Mouse (Mus musculus) left cerebral cortex, postnatal 10 days (tissue): Measurements from ENCODE around the gene Zp1. TPM values are rescaled to one million over a fixed set of nuclear protein-coding genes. Genes with fewer than 3 reads are reported as not detected.

Experiments
- DNase-seq, 2 experiments: peaks; one replicate each; pipeline ENCODE4 v3.0.0; 2021 to 2022; ENCODE audit warnings: low spot score in 2 of 2, mixed read lengths in 1 of 2; ENCODE audit errors: extremely low spot score in 1 of 2
- intact Hi-C: fragments of 180-260 bp; cut with DNase I; formaldehyde crosslinking; loops from one replicate; pipeline ENCODE4 v1.15.1; 2025
- total RNA-seq, 2 experiments: library from RNA; stranded (reverse); gene quantifications; 2 replicates each; pipeline ENCODE4 v1.2.3; 2021

Gene Zp1
- total RNA-seq, 2 experiments from 2014 or later = not detected

- intact Hi-C loops = no loop called here
- no peak for DNase-seq
Observed at GRCm38 (mm10) chr19:10930641-10931040, 10.2 kb upstream of the Zp1 start.

- intact Hi-C loops = no loop called here
- no peak for DNase-seq
Observed at GRCm38 (mm10) chr19:10926666-10927065, 6.2 kb upstream of the Zp1 start.

DNA sequence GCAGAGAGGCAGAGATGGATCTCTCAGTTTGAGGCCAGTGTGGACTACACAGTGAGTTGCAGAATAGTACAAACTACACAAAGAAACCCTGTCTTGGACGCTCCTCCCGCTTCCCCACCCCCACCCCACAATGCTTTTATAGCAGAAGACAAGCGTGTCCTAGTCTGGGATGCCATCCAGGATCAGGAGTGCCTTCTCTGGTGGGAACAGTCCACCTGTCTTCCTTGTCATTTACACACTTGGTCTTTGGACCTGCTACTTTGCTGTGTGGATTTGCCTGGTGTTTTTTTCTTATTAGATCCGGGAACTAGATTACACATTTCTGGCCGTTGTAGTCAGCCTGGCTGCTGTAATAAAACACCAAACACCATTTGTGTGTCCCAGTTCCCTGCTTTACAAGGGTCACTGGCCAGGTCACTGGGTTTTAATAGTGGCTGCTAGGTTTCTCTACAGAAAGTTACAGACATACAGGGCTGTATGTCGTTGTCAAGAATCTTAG, 5.7 kb upstream of the Zp1 start:
- intact Hi-C loops = no loop called here
- no peak for DNase-seq

DNA sequence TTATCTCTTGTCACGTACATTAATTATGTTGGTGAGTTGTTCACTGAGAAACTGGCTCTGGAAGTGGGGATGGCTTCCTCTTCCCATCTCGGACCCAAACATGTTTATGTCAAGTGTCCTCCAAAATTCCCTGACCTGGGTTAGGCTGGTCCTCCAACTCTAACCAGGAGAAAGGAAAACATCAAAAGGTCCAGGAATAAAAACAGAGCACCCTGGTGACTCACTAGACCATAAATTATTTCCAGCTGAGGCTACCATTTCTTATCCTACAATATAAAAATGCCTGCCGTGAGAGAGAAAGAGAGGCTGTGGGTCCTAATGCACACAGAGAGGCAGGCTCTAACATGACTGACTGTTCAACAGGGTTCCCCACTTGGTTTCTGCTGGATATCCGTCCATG, 3.8 kb upstream of the Zp1 start:
- intact Hi-C loops = no loop called here

GRCm38 (mm10) chr19:10921058-10921457, 626 bp upstream of the Zp1 start:
- no peak for DNase-seq
- intact Hi-C loops = no loop called here

More for the DNA sequence above, 3.8 kb upstream of the Zp1 start:
- DNase-seq = no peak

DNA sequence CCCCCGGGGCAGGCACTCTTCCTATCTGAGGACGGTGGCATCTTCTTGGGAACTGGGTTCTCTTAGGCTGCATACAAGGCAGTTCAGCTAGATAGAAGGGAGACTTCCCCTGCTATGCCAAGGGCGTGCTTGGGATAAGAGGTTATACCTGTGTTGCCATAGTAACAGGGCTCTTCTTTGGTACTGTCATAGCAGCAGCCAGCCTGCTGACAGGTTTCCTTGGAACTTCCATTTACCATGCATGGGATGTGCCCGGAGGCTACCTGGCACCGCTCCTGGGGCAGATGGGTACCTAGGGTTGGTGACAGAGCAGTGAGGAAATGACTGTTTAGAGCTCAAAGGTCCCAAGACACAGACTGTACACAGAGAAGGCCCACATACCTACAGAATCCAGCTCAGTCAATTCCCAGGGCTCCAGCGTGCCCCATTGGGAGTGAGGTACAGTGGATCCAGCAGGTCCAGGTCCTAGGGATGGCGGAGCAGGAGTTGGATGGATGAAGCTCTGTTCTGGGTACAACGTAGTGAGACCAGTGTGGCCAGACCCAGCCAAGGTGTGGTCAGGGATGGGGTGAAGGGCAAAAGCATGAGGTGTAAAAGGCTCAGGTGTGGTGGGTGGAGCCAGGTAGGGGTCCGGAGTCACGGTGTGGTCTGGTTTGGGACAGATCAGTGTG, 2.0 kb downstream of the Zp1 start:
- intact Hi-C loops = no loop called here
- DNase-seq = no peak

DNA sequence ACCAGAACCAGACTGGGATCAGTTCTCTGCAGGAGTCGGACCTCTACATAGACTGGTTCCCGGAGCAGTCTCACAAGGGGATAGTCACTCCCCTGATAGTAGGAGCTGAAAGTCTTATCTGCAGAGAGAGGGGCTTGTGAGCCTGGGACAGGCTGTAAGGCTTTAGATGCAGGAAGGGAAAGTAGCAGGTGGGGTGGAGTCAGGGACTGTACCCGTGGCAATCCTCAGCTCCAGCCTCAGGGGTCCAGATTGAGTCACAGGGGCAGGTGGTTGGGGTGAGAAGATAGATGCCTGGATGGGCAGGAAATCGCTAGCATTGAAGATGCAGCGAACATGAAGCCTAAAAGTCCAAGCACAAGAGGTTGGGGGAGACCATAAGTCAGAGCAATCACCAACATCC, 3.9 kb downstream of the Zp1 start:
- intact Hi-C loops = no loop called here
- DNase-seq = no peak

- no peak for DNase-seq
- intact Hi-C loops = no loop called here
Observed at GRCm38 (mm10) chr19:10914870-10915269, 5.6 kb downstream of the Zp1 start.

GRCm38 (mm10) chr19:10914291-10914690, 6.1 kb downstream of the Zp1 start:
- intact Hi-C loops = no loop called here
- DNase-seq = no peak

DNA sequence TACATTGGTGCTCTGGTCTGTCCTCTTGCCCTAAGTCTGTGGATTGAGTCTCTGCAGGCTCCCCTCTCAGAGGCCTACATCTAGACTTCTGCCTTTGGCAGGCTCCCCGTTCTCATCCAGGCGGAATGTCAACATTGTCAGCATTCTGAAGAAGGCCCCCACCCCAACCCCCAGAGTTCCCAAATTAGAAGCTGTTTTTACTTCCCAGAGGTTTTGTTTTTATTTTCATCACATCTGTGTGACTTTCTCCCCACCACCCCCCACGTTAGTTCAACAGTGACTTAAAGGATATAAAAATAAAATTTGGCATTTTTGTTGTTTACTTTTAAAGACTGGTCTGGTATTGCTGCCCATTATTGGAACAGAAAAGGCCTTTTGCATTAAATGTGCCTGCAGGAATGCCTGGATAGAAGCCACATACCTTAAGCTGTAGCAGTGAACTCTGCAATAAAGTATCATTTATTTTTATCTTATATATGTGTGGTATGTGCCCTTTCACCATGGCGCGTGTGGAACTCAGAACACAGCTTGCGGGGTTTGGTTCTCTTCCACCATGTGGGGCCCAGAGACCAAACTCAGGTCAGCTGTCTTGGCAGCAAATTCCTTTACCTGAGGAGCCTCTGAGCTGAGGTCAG, 11.2 kb downstream of the Zp1 start:
- peak in 1 of 2 experiments; percentile 41 for DNase-seq
- intact Hi-C loops = no loop called here

GRCm38 (mm10) chr19:10907891-10908290, 12.5 kb downstream of the Zp1 start:
- intact Hi-C loops = no loop called here

DNA sequence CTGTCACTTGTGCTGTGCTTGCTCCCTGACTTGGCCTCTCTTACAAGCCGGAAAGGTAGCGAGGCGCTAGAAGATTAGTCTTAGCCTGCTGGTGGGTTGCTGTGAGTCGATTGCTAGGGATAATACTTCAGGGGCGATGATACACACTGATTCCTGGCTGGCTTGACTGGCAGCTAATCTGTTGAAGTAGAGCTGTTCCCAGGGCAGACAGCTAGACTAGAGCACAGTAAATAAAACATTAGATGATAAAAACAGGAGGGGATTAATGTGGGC, 14.8 kb downstream of the Zp1 start:
- DNase-seq = no peak
- intact Hi-C loops = no loop called here

More at GRCm38 (mm10) chr19:10907891-10908290, 12.5 kb downstream of the Zp1 start:
- peak; percentile 46 to 57 for DNase-seq

GRCm38 (mm10) chr19:10904927-10905727, 15.3 kb downstream of the Zp1 start:
- intact Hi-C loops = no loop called here
- DNase-seq = peak in 1 of 2 experiments; percentile 82

- intact Hi-C loops = no loop called here
- DNase-seq = no peak
Observed at GRCm38 (mm10) chr19:10904512-10904911, 15.9 kb downstream of the Zp1 start.

GRCm38 (mm10) chr19:10901046-10901445, 19.4 kb downstream of the Zp1 start:
- no peak for DNase-seq
- intact Hi-C loops = no loop called here

- intact Hi-C loops = no loop called here
- DNase-seq = peak in 1 of 2 experiments; percentile 56
Observed at GRCm38 (mm10) chr19:10900315-10900714, 20.1 kb downstream of the Zp1 start.

- no peak for DNase-seq
- intact Hi-C loops = loop anchor here (5.0 kb wide), 1 partner anchor 50 kb away; the partner anchor contains the start of gene Ccdc86
Observed at GRCm38 (mm10) chr19:10897491-10897890, 22.9 kb downstream of the Zp1 start.

DNA sequence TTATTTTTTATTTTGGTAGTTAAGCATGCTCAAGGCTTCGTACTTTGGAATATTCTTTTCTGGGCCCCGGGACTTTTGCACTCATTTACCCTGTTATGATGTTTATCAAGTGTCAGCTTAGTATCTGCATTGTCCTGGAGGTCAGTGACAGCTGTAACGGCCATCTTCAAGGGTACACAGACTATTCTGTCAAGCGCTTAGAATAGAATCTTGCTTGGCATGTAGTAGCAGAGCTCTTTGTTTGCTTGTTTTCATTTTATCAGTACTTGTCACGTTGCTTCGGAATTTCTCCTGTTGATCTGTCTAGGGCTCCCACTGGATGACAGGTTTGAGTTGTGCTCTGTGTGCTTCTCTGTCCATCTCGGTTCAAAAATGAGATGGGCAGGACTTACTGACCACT, 23.6 kb downstream of the Zp1 start:
- DNase-seq = no peak
- intact Hi-C loops = loop anchor here (5.0 kb wide), 1 partner anchor 50 kb away; the partner anchor contains the start of gene Ccdc86

DNA sequence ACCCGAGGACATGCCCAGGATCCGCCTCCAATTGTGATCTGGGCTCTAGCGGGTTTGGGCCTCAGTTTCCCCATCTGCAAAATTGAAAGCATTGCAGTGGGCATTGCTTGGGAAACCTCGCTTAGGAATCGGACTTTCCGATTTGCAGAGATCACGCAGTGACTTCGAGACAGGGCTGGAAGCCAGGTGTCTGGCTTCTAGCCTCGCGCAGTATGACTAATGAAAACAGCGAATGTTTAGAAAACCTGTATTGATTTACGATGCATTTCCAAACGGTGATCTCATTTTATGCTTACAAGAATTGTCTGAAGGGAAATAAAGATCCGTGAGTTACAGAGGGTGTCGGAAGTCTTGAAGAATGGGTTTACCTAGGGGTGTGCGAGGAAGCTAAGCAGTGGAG, 24.7 kb downstream of the Zp1 start:
- intact Hi-C loops = loop anchor here (5.0 kb wide), 1 partner anchor 52 kb away; the partner anchor contains the start of gene Ccdc86

More for the DNA sequence above, 24.7 kb downstream of the Zp1 start:
- no peak for DNase-seq
